Mouse (Mus musculus): Measurements from ENCODE around the gene Zfp706. TPM values are rescaled to one million over a fixed set of nuclear protein-coding genes. Genes with fewer than 3 reads are reported as not detected.

The Zfp706 gene
- polyA plus RNA-seq, 1 experiment from 2014 or later = 424 TPM

DNA sequence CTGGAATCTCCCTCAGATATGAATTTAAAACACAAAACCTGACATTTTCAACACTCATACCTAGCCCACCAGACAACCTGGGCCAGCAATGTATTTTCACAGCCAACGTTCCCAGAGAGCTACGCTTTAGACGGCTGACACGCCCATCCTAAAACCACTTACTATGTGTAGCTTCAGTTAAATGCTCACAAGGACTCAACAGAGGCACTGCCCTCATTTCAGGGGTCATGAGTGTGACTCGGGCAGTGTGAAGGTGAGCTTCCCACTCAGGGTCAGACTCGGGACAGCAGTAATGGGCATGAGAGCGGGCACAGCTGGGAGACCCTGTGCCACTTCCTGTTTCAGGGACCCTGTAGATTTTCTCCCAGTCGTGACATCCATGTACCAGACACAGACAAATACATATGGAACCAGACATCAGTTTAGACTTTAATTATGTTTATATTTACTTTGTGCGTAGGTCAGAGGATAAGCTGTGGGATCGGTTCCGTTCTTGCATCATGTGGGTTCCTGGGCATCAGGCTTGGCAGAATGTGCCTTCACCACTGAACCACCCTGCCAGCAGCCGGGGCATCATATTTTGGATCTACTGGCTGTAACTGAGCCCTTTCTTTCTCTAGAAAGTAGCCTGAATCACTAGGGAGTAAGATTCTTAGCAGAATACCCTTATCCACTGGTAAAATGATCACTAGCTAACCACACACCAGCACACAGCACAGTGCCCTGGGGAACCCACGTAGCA lies 19.4 kb downstream of the Zfp706 start:
- Histone ChIP-seq H3K9ac (ENCODE audit: low read depth, low read length) (no peak overlapping the region), H3K9me3 (ENCODE audit: control insufficient read depth, low read length) (no peaks in the 10 kb centered on the region), H3K27me3 (ENCODE audit: control insufficient read depth, insufficient read depth, low read length) (no peaks in the 10 kb centered on the region), H3K4me2 (replicated peaks; ENCODE audit: low read depth, low read length) (no peak overlapping the region), H3K36me3 (ENCODE audit: control insufficient read depth, insufficient read depth, low read length) (no peaks in the 10 kb centered on the region; the same call in 1 of the 2 replicates), H3K27ac (ENCODE audit: low read depth, low read length) (no peak overlapping the region), H3K4me3 (ENCODE audit: low read length) (no peak overlapping the region), H3K4me1 (ENCODE audit: control insufficient read depth, insufficient read depth, low read length) (peaks cover 13% of the 10 kb centered on the region)
- 77% methylated on average over 13 of the region's 13 CpGs for WGBS
- ATAC-seq (ENCODE audit: low FRiP score, low TSS enrichment) = no peak

DNA sequence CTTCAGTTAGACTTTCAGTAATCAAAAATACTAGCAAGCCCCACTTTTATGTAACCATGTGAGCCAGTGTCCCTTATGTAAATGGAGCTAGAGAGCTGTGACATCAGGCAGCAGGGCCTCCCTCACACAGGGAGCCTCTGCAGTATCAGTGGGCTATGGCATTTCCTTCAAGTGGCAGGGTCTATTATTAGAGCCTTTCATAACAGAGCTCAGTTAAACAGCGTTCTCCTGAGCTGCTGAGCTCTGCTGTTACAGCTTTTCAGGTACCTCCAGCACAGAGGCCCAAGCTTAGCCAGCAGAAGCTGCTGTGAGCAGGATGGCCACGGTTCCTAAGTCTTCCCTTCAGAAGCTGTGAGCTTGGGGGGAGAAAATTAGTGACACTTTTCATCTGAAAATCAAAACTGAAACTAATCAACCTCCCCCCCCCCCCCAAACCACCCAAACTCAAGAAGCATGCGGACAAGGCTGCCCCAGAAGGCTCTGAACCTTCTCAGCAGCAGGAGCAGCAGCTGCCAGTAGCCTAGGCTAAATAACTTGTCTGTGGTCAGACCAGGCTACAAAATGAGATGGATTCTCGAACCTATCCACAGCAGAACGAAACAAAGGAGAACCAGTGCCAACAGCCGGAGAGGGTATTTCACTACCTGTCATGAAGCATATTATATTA lies 20.2 kb downstream of the Zfp706 start:
- H3K9ac ChIP-seq (ENCODE audit: low read depth, low read length) = no peak overlapping the region
- H3K4me2 ChIP-seq (replicated peaks; ENCODE audit: low read depth, low read length) = no peak overlapping the region
- no peaks in the 10 kb centered on the region for H3K9me3 ChIP-seq (ENCODE audit: control insufficient read depth, low read length)
- no peaks in the 10 kb centered on the region for H3K36me3 ChIP-seq (ENCODE audit: control insufficient read depth, insufficient read depth, low read length)
- H3K27ac ChIP-seq (ENCODE audit: low read depth, low read length) = no peak overlapping the region
- WGBS = 60% methylated on average over 6 of the region's 6 CpGs
- H3K4me1 ChIP-seq (ENCODE audit: control insufficient read depth, insufficient read depth, low read length) = peaks cover 13% of the 10 kb centered on the region
- no peaks in the 10 kb centered on the region for H3K27me3 ChIP-seq (ENCODE audit: control insufficient read depth, insufficient read depth, low read length)
- no peak for ATAC-seq (ENCODE audit: low FRiP score, low TSS enrichment)
- no peak overlapping the region for H3K4me3 ChIP-seq (ENCODE audit: low read length)

DNA sequence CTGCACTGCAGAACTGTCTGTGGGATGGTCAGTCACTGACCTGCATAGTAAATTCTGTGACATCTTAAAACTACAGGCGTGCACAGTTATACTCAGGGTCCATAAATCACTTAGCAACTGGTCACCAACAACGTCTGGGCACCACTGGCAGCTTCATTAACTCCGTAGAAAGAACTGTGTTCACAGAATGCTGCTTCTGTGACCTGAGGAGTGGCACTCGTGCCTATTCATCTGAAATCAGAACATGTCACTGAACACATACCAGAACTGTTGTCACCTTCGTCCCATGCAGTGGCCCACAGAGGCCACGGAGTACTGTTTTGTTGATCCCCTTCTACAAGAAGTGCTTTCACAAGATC lies 22.0 kb downstream of the Zfp706 start:
- ATAC-seq (ENCODE audit: low FRiP score, low TSS enrichment) = peak; percentile 83
- H3K27me3 ChIP-seq (ENCODE audit: control insufficient read depth, insufficient read depth, low read length) = no peaks in the 10 kb centered on the region
- no peak overlapping the region for H3K9ac ChIP-seq (ENCODE audit: low read depth, low read length)
- 14% methylated on average over 6 of the region's 6 CpGs for WGBS
- no peak overlapping the region for H3K4me3 ChIP-seq (ENCODE audit: low read length)
- no peak overlapping the region for H3K27ac ChIP-seq (ENCODE audit: low read depth, low read length)
- no peaks in the 10 kb centered on the region for H3K9me3 ChIP-seq (ENCODE audit: control insufficient read depth, low read length)
- no peaks in the 10 kb centered on the region for H3K36me3 ChIP-seq (ENCODE audit: control insufficient read depth, insufficient read depth, low read length)
- peaks cover 18% of the 10 kb centered on the region for H3K4me1 ChIP-seq (ENCODE audit: control insufficient read depth, insufficient read depth, low read length)
- no peak overlapping the region for H3K4me2 ChIP-seq (replicated peaks; ENCODE audit: low read depth, low read length)

DNA sequence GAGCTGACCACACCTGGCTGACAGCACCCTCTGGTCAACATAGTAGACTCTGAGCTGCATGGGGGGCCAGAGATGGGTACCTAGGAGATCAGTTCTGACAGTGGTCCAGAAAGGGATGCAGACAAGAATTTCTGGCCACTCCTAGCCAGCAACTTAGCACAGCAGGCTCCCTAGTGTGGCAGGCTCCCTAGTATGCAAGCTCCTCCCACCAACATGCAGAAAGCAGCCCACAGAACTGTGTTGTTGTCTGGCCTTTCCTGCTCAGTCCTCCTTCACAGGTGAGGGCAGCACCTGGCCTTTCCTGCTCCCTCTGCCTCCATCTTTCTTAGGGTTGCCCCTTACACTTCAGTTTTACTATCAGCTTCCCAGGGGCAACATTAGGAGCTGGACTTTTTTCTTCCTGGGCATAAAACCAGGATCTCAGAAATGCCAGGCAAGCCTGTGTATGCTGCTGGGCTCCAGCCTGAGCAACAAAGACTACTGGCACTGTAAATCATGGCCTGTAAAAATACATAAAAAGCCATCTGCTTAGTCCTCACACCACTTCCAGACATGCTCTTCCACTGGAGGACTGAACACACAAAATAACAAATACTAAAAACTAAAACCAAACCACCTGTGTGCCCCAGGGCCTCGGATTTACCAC lies 22.5 kb downstream of the Zfp706 start:
- Histone ChIP-seq H3K27ac (ENCODE audit: low read depth, low read length) (peak overlapping the region; percentile 37; the same call in 1 of the 2 replicates), H3K9ac (ENCODE audit: low read depth, low read length) (no peak overlapping the region), H3K4me2 (replicated peaks; ENCODE audit: low read depth, low read length) (no peak overlapping the region), H3K4me1 (ENCODE audit: control insufficient read depth, insufficient read depth, low read length) (peaks cover 23% of the 10 kb centered on the region), H3K27me3 (ENCODE audit: control insufficient read depth, insufficient read depth, low read length) (no peaks in the 10 kb centered on the region), H3K4me3 (ENCODE audit: low read length) (no peak overlapping the region), H3K36me3 (ENCODE audit: control insufficient read depth, insufficient read depth, low read length) (no peaks in the 10 kb centered on the region), H3K9me3 (ENCODE audit: control insufficient read depth, low read length) (no peaks in the 10 kb centered on the region)
- 12% methylated on average over 1 of the region's 1 CpGs for whole genome bisulfite sequencing
- peak; percentile 47; the same call in 1 of the 2 replicates for ATAC-seq (ENCODE audit: low FRiP score, low TSS enrichment)

DNA sequence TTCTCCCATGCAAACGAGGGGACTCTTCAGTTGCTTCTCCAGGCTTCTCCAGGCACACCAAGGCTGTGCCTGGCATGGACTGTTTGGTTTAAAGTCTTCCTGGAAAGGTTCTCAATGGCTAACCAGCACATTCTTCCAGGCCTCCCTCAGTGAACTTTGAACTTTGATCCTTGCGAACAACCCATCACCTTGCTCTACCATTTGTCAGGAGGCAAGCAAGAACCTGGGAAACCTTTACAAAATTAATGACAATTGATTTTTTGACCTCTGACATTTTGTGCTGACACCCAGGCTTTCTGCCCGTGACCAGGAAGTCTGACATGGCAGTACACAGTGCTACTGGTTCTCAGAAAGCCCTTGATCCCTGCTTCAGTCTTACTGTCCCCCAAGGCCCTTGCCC lies 24.1 kb downstream of the Zfp706 start:
- ATAC-seq (ENCODE audit: low FRiP score, low TSS enrichment) = no peak
- Histone ChIP-seq H3K36me3 (ENCODE audit: control insufficient read depth, insufficient read depth, low read length) (no peaks in the 10 kb centered on the region), H3K27me3 (ENCODE audit: control insufficient read depth, insufficient read depth, low read length) (no peaks in the 10 kb centered on the region), H3K27ac (ENCODE audit: low read depth, low read length) (no peak overlapping the region), H3K4me3 (ENCODE audit: low read length) (no peak overlapping the region), H3K4me1 (ENCODE audit: control insufficient read depth, insufficient read depth, low read length) (peaks cover 31% of the 10 kb centered on the region), H3K9ac (ENCODE audit: low read depth, low read length) (no peak overlapping the region), H3K9me3 (ENCODE audit: control insufficient read depth, low read length) (no peaks in the 10 kb centered on the region), H3K4me2 (replicated peaks; ENCODE audit: low read depth, low read length) (no peak overlapping the region)
- WGBS = 57% methylated on average over 3 of the region's 3 CpGs

DNA sequence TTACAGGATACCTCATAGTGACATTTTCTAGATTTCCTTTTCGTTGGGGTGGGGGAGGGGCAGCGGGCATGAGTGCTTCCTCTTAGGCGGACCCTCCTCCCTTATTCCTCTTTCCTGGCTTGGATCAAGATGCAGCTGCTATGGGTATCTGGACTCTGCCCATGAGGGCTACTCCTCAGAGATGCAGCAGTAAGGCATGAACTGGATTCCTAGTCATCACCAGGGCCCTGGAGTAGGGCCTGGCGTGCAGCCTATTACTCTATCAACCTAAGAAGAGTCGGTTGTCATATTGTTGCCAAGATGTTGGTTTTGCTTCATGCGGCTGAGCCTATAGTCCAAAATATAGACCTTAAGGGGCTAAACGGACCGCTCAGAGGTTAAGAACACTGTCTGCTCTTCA lies 27.3 kb downstream of the Zfp706 start:
- Histone ChIP-seq H3K4me2 (replicated peaks; ENCODE audit: low read depth, low read length) (peak overlapping the region; percentile 65), H3K27me3 (ENCODE audit: control insufficient read depth, insufficient read depth, low read length) (no peaks in the 10 kb centered on the region), H3K36me3 (ENCODE audit: control insufficient read depth, insufficient read depth, low read length) (no peaks in the 10 kb centered on the region), H3K9me3 (ENCODE audit: control insufficient read depth, low read length) (no peaks in the 10 kb centered on the region), H3K9ac (ENCODE audit: low read depth, low read length) (peak overlapping the region; percentile 28; the same call in 1 of the 2 replicates), H3K4me3 (ENCODE audit: low read length) (peak overlapping the region; percentile 34), H3K27ac (ENCODE audit: low read depth, low read length) (no peak overlapping the region), H3K4me1 (ENCODE audit: control insufficient read depth, insufficient read depth, low read length) (peaks cover 24% of the 10 kb centered on the region)
- peak; percentile 45 for ATAC-seq (ENCODE audit: low FRiP score, low TSS enrichment)
- WGBS = 41% methylated on average over 8 of the region's 8 CpGs

DNA sequence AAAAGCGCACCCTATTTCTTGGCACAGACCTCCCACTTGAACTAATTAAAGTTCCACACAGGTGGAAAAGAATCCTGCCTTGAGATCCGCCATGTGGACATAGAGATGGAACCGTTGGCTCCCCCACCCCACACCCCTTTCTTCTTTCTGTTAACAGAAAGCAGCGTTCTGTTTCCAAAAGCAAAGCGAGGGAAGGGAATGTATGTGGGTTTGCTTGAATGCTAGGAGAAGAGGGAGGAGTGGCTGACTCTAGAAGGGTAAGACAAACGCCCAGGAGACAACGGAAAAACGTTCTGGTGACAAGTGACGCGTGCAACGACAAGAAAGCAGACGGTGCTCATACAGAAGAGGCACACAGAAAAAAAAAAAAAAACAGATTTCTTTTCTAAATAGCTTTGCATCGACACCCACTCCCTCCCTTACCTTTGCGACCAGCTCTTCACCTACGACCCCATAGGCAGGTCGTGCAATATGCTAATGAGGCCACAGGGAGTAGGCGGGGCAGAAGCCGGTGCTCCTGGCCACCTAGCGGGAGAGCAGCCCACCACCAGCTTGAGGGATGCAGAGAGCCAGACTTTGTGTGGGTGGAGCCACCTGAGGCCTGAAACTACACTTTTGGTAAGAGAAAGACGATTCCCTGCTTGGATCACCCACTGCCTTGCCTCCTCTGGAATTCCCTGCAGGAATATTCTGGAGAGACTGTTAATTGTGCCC lies 27.9 kb downstream of the Zfp706 start:
- Histone ChIP-seq H3K36me3 (ENCODE audit: control insufficient read depth, insufficient read depth, low read length) (no peaks in the 10 kb centered on the region), H3K4me2 (replicated peaks; ENCODE audit: low read depth, low read length) (peak overlapping the region; percentile 65), H3K4me1 (ENCODE audit: control insufficient read depth, insufficient read depth, low read length) (peaks cover 19% of the 10 kb centered on the region), H3K9me3 (ENCODE audit: control insufficient read depth, low read length) (no peaks in the 10 kb centered on the region), H3K27ac (ENCODE audit: low read depth, low read length) (no peak overlapping the region), H3K9ac (ENCODE audit: low read depth, low read length) (peak overlapping the region; percentile 28; the same call in 1 of the 2 replicates), H3K27me3 (ENCODE audit: control insufficient read depth, insufficient read depth, low read length) (no peaks in the 10 kb centered on the region), H3K4me3 (ENCODE audit: low read length) (peak overlapping the region; percentile 34)
- peak; percentile 86 for ATAC-seq (ENCODE audit: low FRiP score, low TSS enrichment)
- WGBS = 3% methylated on average over 20 of the region's 20 CpGs

DNA sequence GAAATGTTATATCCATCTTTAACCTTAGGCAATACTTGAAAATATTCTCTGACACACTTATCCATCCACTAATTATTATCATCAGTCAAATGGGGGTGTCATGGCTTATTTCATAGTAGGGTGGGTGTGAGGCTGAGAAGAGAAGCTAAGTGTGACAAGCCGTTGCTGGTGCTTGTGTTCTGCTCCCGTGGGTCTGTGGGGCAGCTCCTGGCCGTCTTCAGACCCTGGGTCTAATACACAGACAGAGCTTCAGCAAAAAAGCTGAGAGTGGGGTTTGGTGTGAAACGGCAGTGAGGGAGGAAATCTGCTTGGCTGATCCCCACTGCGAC lies 28.4 kb downstream of the Zfp706 start:
- 33% methylated on average over 5 of the region's 5 CpGs for WGBS
- H3K27me3 ChIP-seq (ENCODE audit: control insufficient read depth, insufficient read depth, low read length) = no peaks in the 10 kb centered on the region
- no peak overlapping the region for H3K9ac ChIP-seq (ENCODE audit: low read depth, low read length)
- peak overlapping the region; percentile 34 for H3K4me3 ChIP-seq (ENCODE audit: low read length)
- H3K4me2 ChIP-seq (replicated peaks; ENCODE audit: low read depth, low read length) = peak overlapping the region; percentile 65
- no peaks in the 10 kb centered on the region for H3K36me3 ChIP-seq (ENCODE audit: control insufficient read depth, insufficient read depth, low read length)
- peaks cover 17% of the 10 kb centered on the region for H3K4me1 ChIP-seq (ENCODE audit: control insufficient read depth, insufficient read depth, low read length)
- H3K27ac ChIP-seq (ENCODE audit: low read depth, low read length) = no peak overlapping the region
- no peaks in the 10 kb centered on the region for H3K9me3 ChIP-seq (ENCODE audit: control insufficient read depth, low read length)
- no peak for ATAC-seq (ENCODE audit: low FRiP score, low TSS enrichment)
